Mouse (Mus musculus) brain, embryonic 18.5 days (tissue): ENCODE data around the gene Oas1e.

Experiments used
- DNase-seq: peaks from one replicate; pipeline ENCODE4 v3.0.0-alpha.2; 2012; ENCODE audit warnings: low read depth, low spot score

Oas1e gene

GRCm38 (mm10) chr5:120776801-120777200 is 18.5 kb downstream of the Oas1e start:
- DNase-seq, result no peak

- DNase-seq, result no peak
Measured at GRCm38 (mm10) chr5:120775287-120775985, 19.9 kb downstream of the Oas1e start.

GRCm38 (mm10) chr5:120769396-120769795 is 25.9 kb downstream of the Oas1e start:
- DNase-seq, result no peak

DNA sequence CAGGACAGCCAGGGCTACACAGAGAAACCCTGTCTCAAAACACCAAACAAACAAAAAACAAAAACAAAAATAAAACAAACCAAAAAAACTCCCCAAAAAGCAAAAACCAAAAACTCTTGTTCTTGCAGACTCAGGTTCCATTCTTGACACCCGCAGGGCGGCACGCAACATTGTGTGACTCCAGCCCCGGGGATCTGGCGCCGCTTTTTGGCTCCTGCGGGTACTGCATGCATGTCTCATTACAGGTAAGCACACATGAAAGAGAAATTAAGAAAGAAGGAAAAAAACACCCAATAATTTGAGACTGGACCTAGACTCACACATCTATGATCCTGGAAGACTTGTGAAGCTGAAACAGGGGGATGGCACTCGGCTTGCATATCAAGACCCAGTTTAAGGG is 30.3 kb downstream of the Oas1e start:
- no peak for DNase-seq

GRCm38 (mm10) chr5:120761901-120762300 is 33.4 kb downstream of the Oas1e start:
- DNase-seq, result no peak

- no peak for DNase-seq
Measured at GRCm38 (mm10) chr5:120754215-120754614, 41.1 kb downstream of the Oas1e start.

- no peak for DNase-seq
Measured at GRCm38 (mm10) chr5:120752786-120753185, 42.5 kb downstream of the Oas1e start.

DNA sequence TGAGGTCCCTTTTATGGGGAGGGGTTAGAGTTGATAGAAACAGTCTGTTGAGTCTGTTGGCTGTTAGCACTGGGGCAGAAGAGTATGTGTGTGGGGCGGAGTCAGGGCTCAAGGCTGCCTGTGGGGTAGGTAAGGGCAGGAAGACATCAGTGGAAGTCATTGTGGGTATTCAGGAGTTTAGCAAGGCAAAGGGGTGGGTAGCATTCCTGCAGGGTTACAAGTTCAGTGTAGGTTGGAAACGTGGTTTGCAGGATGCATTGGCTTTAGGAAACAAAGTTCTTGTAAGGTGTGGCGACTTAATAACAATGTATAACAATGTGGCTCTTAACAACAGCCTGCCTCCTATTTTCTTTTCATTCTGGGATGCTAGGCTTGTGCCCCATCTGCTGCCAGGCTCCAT is 44.1 kb downstream of the Oas1e start:
- no peak for DNase-seq

DNA sequence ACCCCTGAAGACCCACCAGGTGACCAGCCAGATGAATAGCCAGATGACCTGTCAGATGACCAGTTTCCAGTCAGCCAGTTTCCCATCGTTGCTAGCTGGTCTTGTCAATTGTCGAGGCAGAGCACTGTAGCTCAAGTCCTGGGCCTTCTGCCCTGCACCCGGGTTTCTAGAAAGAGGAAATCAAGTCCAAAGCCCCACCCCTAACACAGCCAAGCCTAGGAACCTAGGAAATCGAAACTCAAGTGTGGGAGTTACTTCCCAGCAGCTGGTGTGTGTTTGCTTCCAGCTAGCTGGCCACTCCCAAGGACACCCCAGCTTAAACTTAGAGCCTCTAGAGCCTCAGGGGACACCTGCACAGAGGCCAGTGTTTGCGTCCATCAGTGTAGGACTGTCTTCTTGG is 45.6 kb downstream of the Oas1e start, which contains the start of gene Oas2:
TSS of gene Oas2 (minus strand) at position 166 of the 400 bp plus-strand sequence.
- no peak for DNase-seq

GRCm38 (mm10) chr5:120746451-120746850 is 48.9 kb downstream of the Oas1e start:
- no peak for DNase-seq

DNA sequence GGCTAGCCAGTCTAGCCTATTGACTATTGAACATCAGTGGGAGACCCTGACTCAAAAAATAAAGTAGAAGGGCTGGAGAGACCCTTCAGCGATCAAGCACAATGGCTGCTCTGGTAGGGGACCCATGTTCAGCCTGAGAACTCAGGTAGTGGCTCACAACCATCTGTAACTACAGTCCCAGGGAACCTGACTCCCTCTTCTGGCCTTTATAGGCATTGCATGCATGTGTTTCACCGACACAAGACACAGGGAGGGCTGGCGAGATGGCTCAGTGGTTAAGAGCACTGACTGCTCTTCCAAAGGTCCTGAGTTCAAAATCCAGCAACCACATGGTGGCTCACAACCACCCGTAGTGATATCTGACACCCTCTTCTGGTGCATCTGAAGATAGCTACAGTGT is 53.2 kb downstream of the Oas1e start:
- no peak for DNase-seq
